Mouse (Mus musculus): ENCODE results near the gene Mt2. TPM values are rescaled to one million over a fixed set of nuclear protein-coding genes. Genes with fewer than 3 reads are reported as not detected.
"Not testable (repeated sequence)": the region's sequence is repeated elsewhere in the genome, so short reads cannot be mapped to it uniquely, and the experiment has no call there.

Mt2 gene
- polyA plus RNA-seq (2015; fragmentation: Nextera tagmentation; extraction: Ambion mirVana) = 58.8 and 59.5 TPM in 2 replicates

DNA sequence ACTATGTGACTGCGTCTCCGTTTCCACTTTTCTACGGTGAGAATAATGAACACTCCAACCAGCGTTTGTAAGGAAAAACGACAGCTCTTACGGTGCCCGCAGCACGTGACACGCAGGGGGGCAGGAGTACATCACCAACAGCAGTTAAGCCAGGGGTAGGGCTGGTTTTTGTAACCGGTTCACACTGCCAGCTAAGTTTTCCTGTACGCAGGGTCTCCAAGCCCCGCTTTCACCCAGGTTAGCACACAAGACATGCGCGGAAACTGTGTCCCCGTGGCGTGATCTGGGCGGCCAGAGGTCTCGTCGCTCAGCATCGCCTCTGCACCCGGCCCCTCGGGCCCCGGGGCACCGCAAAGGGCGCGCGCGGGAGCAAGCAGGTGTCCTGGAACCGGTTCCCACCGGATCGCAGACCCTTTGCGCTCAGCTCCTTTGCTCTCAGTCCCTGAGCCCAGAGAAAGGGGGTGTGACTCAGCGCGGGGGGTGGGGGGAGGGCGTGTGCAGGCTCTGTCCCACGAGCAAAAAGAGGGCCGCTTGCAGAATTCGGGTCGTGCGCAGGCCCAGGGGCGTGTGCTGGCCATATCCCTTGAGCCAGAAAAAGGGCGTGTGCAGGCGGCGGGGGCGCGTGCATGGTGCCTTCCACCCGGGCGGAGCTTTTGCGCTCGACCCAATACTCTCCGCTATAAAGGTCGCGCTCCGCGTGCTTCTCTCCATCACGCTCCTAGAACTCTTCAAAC, at the start of gene Mt2:
Gene Mt2, plus strand, starts transcription at position 590 of the 734 bp plus-strand sequence.
- Histone ChIP-seq H3K9me3 (replicated peaks; ENCODE audit: control insufficient read depth, low read length) (no peaks in the 10 kb centered on the region), H3K4me2 (ENCODE audit: low read depth, low read length) (peak within 1 kb of the TSS; percentile 99), H3K4me3 (ENCODE audit: low read length) (peak within 1 kb of the TSS; percentile 53), H3K36me3 (ENCODE audit: control insufficient read depth, insufficient read depth) (no peaks in the 10 kb centered on the region), H3K9ac (ENCODE audit: low read length) (peak within 1 kb of the TSS; percentile 62), H3K4me1 (ENCODE audit: control insufficient read depth, insufficient read depth, low read length) (peaks cover 15% of the 10 kb centered on the region), H3K27ac (ENCODE audit: low read length) (peak within 1 kb of the TSS; percentile 68), H3K27me3 (ENCODE audit: control insufficient read depth, insufficient read depth, low read length) (peaks cover 41% of the 10 kb centered on the region)
- WGBS = 1% methylated on average over 54 of the region's 56 CpGs
- peak; percentile 84 for ATAC-seq (replicated peaks; ENCODE audit: extremely low read depth, insufficient read depth, low FRiP score)

DNA sequence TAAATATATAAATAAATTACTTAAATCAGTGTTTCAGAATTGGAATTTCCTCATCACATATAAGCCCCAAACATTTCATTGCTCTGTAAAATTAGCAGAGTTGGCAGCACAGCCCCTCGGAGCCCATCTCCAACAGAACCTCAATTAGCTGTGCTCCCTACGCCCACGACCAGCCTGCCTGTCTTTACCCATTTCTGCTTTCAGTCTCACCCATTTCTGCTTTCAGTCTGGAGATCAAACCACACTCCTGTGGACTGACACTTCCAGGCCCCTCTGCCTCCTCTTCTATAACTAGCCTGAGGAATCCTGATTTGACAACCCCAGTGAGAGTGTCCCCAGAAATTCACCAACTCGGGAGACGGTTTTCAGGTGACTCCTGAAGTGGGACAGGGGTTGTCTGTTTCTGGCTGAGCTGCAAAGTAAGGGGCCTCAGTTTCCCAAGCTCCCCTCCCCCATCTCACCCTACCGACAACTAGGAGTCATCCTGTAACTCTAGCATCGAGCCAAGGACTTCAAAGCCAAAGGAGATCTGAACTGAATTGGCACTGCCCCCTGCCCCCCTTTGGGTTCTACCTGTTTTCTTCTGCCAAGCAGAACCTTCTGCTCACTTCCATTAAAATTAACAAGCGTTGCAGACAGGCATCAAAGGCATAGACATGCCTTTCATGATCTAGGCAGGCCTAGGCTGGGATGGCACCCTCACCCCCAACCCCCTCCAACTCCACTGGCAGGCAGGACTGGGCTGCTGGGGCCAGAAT, 49.6 kb upstream of the Mt2 start:
- 39% methylated on average over 8 of the region's 8 CpGs for WGBS
- Histone ChIP-seq H3K4me3 (ENCODE audit: low read length) (no peak overlapping the region), H3K9me3 (replicated peaks; ENCODE audit: control insufficient read depth, low read length) (no peaks in the 10 kb centered on the region), H3K4me2 (ENCODE audit: low read depth, low read length) (no peak overlapping the region), H3K27me3 (ENCODE audit: control insufficient read depth, insufficient read depth, low read length) (no peaks in the 10 kb centered on the region), H3K9ac (ENCODE audit: low read length) (no peak overlapping the region), H3K4me1 (ENCODE audit: control insufficient read depth, insufficient read depth, low read length) (no peaks in the 10 kb centered on the region), H3K27ac (ENCODE audit: low read length) (no peak overlapping the region), H3K36me3 (ENCODE audit: control insufficient read depth, insufficient read depth) (no peaks in the 10 kb centered on the region)
- no peak for ATAC-seq (replicated peaks; ENCODE audit: extremely low read depth, insufficient read depth, low FRiP score)

DNA sequence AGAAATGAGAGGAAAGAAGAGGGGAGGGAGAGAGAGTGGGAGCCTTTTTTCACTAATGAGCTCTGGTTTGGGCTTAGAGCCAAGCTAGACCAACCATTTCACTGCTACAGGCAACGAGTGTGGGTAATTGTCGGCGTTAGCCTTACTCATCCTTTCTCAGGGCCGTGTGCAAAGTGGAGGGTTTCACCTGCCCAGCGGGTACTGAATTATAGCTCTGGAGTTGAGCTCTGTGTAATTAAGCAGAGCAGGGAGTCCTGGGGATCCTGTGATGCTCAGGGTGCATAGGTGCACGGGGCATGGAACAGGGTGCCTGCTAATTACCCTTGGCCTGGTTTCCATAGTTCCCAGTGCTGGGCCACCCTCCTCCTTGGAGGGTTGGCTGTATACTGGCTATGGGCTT, 44.8 kb upstream of the Mt2 start:
- Histone ChIP-seq H3K4me1 (ENCODE audit: control insufficient read depth, insufficient read depth, low read length) (no peaks in the 10 kb centered on the region), H3K4me2 (ENCODE audit: low read depth, low read length) (no peak overlapping the region), H3K9me3 (replicated peaks; ENCODE audit: control insufficient read depth, low read length) (no peaks in the 10 kb centered on the region), H3K9ac (ENCODE audit: low read length) (no peak overlapping the region), H3K27me3 (ENCODE audit: control insufficient read depth, insufficient read depth, low read length) (no peaks in the 10 kb centered on the region), H3K36me3 (ENCODE audit: control insufficient read depth, insufficient read depth) (no peaks in the 10 kb centered on the region), H3K4me3 (ENCODE audit: low read length) (no peak overlapping the region), H3K27ac (ENCODE audit: low read length) (no peak overlapping the region)
- ATAC-seq (replicated peaks; ENCODE audit: extremely low read depth, insufficient read depth, low FRiP score) = no peak
- WGBS = 73% methylated on average over 6 of the region's 6 CpGs

DNA sequence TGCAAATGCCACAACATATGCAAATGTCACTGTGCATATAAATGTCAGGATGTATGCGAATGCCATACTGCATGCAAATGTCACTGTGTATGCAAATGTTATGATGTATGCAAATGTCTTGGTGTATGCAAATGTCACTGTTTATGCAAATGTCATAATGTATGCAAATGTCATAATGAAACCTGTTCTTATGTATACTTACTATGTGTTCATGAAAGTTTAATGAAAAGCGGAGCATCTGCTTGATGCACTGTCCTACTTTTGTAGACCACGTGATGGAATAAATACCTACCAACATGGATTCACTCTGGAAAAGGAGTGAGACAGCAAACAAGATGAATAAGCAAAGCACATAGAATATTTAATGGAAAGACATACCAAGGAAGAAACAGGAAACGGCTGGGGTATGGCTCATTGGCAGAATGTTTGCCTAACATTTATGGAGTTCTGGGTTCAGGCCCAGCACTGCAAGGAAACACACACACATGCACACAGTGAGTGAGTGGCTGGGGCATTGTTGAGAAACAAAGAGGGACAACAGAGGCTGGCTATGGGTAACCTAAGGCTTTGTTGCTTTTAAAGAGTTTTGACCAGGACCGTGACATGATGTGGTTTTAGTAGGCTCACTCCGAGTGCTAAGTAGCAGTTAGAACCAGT, 43.2 kb upstream of the Mt2 start:
- H3K4me3 ChIP-seq (ENCODE audit: low read length) = no peak overlapping the region
- 82% methylated on average over 6 of the region's 6 CpGs for WGBS
- ATAC-seq (replicated peaks; ENCODE audit: extremely low read depth, insufficient read depth, low FRiP score) = no peak

DNA sequence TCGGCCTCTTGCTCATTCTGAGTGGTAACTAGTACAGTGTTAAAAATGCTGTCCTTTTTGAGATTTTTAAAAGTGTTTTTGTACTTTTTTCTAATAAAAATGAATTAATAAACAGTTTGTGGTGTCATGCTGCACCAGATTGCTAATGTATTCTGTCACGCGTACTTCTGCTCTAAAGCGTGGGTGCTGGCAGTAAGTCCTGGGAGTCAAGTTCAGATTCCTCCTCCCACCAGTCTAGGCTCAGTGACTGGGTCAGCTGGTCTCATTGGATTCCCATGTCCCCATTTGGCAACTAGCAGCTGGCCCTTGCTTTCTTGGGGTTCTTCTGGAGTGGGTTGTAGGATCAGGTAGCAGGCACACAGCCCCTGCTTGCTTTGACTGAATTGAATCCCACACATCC, 42.3 kb upstream of the Mt2 start:
- WGBS = 91% methylated on average over 4 of the region's 4 CpGs
- no peak overlapping the region for H3K9ac ChIP-seq (ENCODE audit: low read length)
- no peak for ATAC-seq (replicated peaks; ENCODE audit: extremely low read depth, insufficient read depth, low FRiP score)
- H3K9me3 ChIP-seq (replicated peaks; ENCODE audit: control insufficient read depth, low read length) = 0 out of 2 replicates have a peak, but pooled peaks cover 2% of the 10 kb centered on the region
- no peaks in the 10 kb centered on the region for H3K4me1 ChIP-seq (ENCODE audit: control insufficient read depth, insufficient read depth, low read length)
- no peaks in the 10 kb centered on the region for H3K36me3 ChIP-seq (ENCODE audit: control insufficient read depth, insufficient read depth)
- no peak overlapping the region for H3K4me3 ChIP-seq (ENCODE audit: low read length)
- no peaks in the 10 kb centered on the region for H3K27me3 ChIP-seq (ENCODE audit: control insufficient read depth, insufficient read depth, low read length)
- no peak overlapping the region for H3K27ac ChIP-seq (ENCODE audit: low read length)
- H3K4me2 ChIP-seq (ENCODE audit: low read depth, low read length) = no peak overlapping the region

More for the DNA sequence above, 43.2 kb upstream of the Mt2 start:
- Histone ChIP-seq H3K36me3 (ENCODE audit: control insufficient read depth, insufficient read depth) (no peaks in the 10 kb centered on the region), H3K27me3 (ENCODE audit: control insufficient read depth, insufficient read depth, low read length) (no peaks in the 10 kb centered on the region), H3K9ac (ENCODE audit: low read length) (no peak overlapping the region), H3K27ac (ENCODE audit: low read length) (no peak overlapping the region), H3K4me1 (ENCODE audit: control insufficient read depth, insufficient read depth, low read length) (no peaks in the 10 kb centered on the region), H3K9me3 (replicated peaks; ENCODE audit: control insufficient read depth, low read length) (0 out of 2 replicates have a peak, but pooled peaks cover 2% of the 10 kb centered on the region), H3K4me2 (ENCODE audit: low read depth, low read length) (no peak overlapping the region)

DNA sequence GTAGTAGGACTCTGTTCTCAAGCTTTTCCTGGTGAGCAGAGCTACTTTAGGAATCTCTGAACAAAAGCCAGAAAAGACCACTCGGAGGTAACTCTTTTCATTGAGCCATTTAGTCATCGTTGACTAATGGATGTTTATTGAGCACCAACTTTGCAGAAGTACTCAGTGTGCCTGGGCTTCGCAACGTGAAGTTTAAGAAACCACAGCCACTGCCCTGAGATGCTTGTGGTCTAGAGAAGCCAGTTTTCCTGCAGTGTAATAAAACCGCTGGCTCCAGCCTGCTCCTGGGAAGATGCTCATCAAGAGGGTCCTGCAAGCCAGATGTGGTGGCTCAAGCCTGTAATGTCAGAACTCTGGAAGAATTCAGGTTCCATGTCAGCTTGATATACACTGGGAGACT, 40.4 kb upstream of the Mt2 start:
- Histone ChIP-seq H3K36me3 (ENCODE audit: control insufficient read depth, insufficient read depth) (no peaks in the 10 kb centered on the region), H3K4me1 (ENCODE audit: control insufficient read depth, insufficient read depth, low read length) (no peaks in the 10 kb centered on the region), H3K4me2 (ENCODE audit: low read depth, low read length) (no peak overlapping the region), H3K9me3 (replicated peaks; ENCODE audit: control insufficient read depth, low read length) (0 out of 2 replicates have a peak, but pooled peaks cover 2% of the 10 kb centered on the region), H3K9ac (ENCODE audit: low read length) (no peak overlapping the region), H3K27ac (ENCODE audit: low read length) (no peak overlapping the region), H3K4me3 (ENCODE audit: low read length) (no peak overlapping the region), H3K27me3 (ENCODE audit: control insufficient read depth, insufficient read depth, low read length) (no peaks in the 10 kb centered on the region)
- 65% methylated on average over 5 of the region's 5 CpGs for WGBS
- ATAC-seq (replicated peaks; ENCODE audit: extremely low read depth, insufficient read depth, low FRiP score) = no peak

DNA sequence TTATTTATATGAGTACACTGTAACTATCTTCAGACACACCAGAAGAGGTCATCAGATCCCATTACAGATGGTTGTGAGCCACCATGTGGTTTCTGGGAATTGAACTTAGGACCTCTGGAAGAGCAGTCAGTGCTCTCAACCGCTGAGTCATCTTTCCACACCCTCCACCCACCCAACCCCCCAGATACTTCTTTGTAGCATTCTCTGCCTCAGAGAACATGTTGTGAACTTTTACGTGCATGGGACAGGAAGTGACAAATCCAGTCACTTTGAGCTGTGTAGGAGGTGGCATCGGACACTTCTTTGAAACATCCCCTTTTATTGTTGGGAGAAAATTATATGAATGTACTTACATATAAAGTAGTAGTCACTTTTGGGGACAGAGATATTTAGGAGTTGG, 37.9 kb upstream of the Mt2 start:
- H3K9me3 ChIP-seq (replicated peaks; ENCODE audit: control insufficient read depth, low read length); ATAC-seq (replicated peaks; ENCODE audit: extremely low read depth, insufficient read depth, low FRiP score): not testable (repeated sequence)
- 50% methylated on average over 3 of the region's 3 CpGs for WGBS

DNA sequence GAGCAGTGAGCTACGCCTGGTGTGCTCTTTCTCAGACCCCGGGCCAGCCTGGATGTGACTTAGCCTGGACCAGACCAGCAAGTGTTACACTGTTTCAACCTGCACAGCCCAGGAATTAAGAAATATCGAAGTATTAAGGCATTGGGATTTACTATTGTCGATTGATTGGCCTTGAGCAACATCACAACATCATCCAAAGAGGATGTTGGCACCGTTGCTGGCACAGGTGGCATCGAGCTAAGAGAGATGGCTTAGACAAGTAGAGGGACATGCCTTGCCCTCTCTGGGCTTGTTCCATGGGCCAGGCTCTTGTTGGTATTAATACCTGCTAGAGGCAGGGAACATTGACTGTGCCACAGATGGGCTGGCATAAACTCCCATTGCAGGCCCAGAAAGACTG, 36.9 kb upstream of the Mt2 start:
- H3K9ac ChIP-seq (ENCODE audit: low read length) = no peak overlapping the region
- no peak overlapping the region for H3K4me3 ChIP-seq (ENCODE audit: low read length)
- H3K4me2 ChIP-seq (ENCODE audit: low read depth, low read length) = no peak overlapping the region
- WGBS = 83% methylated on average over 6 of the region's 6 CpGs
- no peak for ATAC-seq (replicated peaks; ENCODE audit: extremely low read depth, insufficient read depth, low FRiP score)
- H3K9me3 ChIP-seq (replicated peaks; ENCODE audit: control insufficient read depth, low read length) = 0 out of 2 replicates have a peak, but pooled peaks cover 2% of the 10 kb centered on the region
- no peaks in the 10 kb centered on the region for H3K36me3 ChIP-seq (ENCODE audit: control insufficient read depth, insufficient read depth)
- H3K27me3 ChIP-seq (ENCODE audit: control insufficient read depth, insufficient read depth, low read length) = no peaks in the 10 kb centered on the region
- no peak overlapping the region for H3K27ac ChIP-seq (ENCODE audit: low read length)
- no peaks in the 10 kb centered on the region for H3K4me1 ChIP-seq (ENCODE audit: control insufficient read depth, insufficient read depth, low read length)

More for the DNA sequence above, 37.9 kb upstream of the Mt2 start:
- H3K4me1 ChIP-seq (ENCODE audit: control insufficient read depth, insufficient read depth, low read length); H3K9ac ChIP-seq (ENCODE audit: low read length); H3K27ac ChIP-seq (ENCODE audit: low read length); H3K4me3 ChIP-seq (ENCODE audit: low read length); H3K27me3 ChIP-seq (ENCODE audit: control insufficient read depth, insufficient read depth, low read length); H3K4me2 ChIP-seq (ENCODE audit: low read depth, low read length); H3K36me3 ChIP-seq (ENCODE audit: control insufficient read depth, insufficient read depth): not testable (repeated sequence)

DNA sequence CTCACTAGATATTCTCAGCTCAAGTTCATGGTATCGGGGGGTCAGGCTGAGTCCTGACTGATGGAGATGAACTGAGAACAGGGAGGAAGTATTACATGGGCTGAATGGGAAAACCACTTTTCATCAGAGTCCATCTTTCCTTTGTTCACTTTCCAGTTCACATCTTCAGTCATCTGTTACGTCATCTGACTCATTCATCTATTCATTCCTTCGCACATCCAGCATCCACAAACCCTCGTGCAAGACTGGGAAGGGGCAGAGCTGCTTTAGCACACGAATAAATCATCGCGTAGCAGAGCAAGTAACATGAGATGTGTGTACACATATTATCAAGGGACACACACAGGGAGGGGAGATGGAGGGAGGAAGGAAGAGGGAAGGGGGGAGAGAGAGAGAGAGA, 36.3 kb upstream of the Mt2 start:
- 0 out of 2 replicates have a peak, but pooled peaks cover 2% of the 10 kb centered on the region for H3K9me3 ChIP-seq (replicated peaks; ENCODE audit: control insufficient read depth, low read length)
- H3K27ac ChIP-seq (ENCODE audit: low read length) = no peak overlapping the region
- no peaks in the 10 kb centered on the region for H3K36me3 ChIP-seq (ENCODE audit: control insufficient read depth, insufficient read depth)
- H3K4me2 ChIP-seq (ENCODE audit: low read depth, low read length) = no peak overlapping the region
- no peak overlapping the region for H3K9ac ChIP-seq (ENCODE audit: low read length)
- H3K27me3 ChIP-seq (ENCODE audit: control insufficient read depth, insufficient read depth, low read length) = no peaks in the 10 kb centered on the region
- H3K4me1 ChIP-seq (ENCODE audit: control insufficient read depth, insufficient read depth, low read length) = no peaks in the 10 kb centered on the region
- no peak for ATAC-seq (replicated peaks; ENCODE audit: extremely low read depth, insufficient read depth, low FRiP score)
- H3K4me3 ChIP-seq (ENCODE audit: low read length) = no peak overlapping the region
- 70% methylated on average over 7 of the region's 7 CpGs for WGBS

Measured in heart, embryonic 16.5 days (tissue).